Mouse (Mus musculus) CH12.LX (cell line): ENCODE measurements around the gene Blzf1. TPM values are rescaled to one million over a fixed set of nuclear protein-coding genes. Genes with fewer than 3 reads are reported as not detected.
A peak's percentile ranks its signal among the peaks of the same experiment; 100 is the strongest.

ENCODE experiments used
- DNase-seq: peaks from one replicate; pipeline ENCODE4 v3.0.0-alpha.2; 2013; ENCODE audit errors: extremely low read depth
- H3K27ac ChIP-seq: 2 replicates; pipeline ENCODE4 v1.5.1; 2012; ENCODE audit warnings: low read depth, mild to moderate bottlenecking, control low read depth, moderate library complexity; ENCODE audit not compliant: insufficient read depth
- H3K27me3 ChIP-seq: replicated peaks from 2 replicates; pipeline ENCODE3; 2012; ENCODE audit warnings: inconsistent platforms
- H3K36me3 ChIP-seq, 2 experiments: replicated peaks in 1 of 2; 2 replicates each; pipeline versions ENCODE3 to v1.6.1; 2012; ENCODE audit warnings: inconsistent platforms in 1 of 2, low read length in 1 of 2, mild to moderate bottlenecking in 1 of 2, mixed read lengths in 1 of 2, moderate library complexity in 1 of 2; ENCODE audit not compliant: control insufficient read depth in 1 of 2, insufficient read depth in 1 of 2
- H3K4me1 ChIP-seq, 2 experiments: 2 replicates each; pipeline ENCODE4 v1.6.1; 2012; ENCODE audit warnings: inconsistent platforms in 1 of 2, moderate library complexity in 1 of 2; ENCODE audit not compliant: insufficient read depth in 2 of 2, control insufficient read depth in 1 of 2
- H3K4me2 ChIP-seq: 2 replicates; pipeline ENCODE4 v1.6.1; 2012; ENCODE audit warnings: low read depth, mild to moderate bottlenecking, control low read depth; ENCODE audit not compliant: poor library complexity, insufficient read depth, severe bottlenecking
- H3K4me3 ChIP-seq, 3 experiments: fragments of 150-350 bp in 1 of 3; sonication (generic) in 1 of 3; replicated peaks in 1 of 3; 2 replicates each; pipeline versions ENCODE3 to v1.5.1; 2011 to 2012; ENCODE audit warnings: low read depth in 2 of 3, low read length in 2 of 3, mild to moderate bottlenecking in 2 of 3, moderate library complexity in 2 of 3, control low read depth in 1 of 3, improper control_type of control experiment in 1 of 3, inconsistent platforms in 1 of 3, mixed read lengths in 1 of 3; ENCODE audit not compliant: poor library complexity in 1 of 3
- H3K79me2 ChIP-seq: replicated peaks from 2 replicates; pipeline ENCODE4 v1.6.1; 2012; ENCODE audit warnings: mild to moderate bottlenecking, moderate library complexity; ENCODE audit not compliant: control insufficient read depth, poor library complexity, insufficient read depth, severe bottlenecking; ENCODE audit errors: extremely low read depth
- H3K9ac ChIP-seq: 2 replicates; pipeline ENCODE4 v1.6.1; 2012; ENCODE audit warnings: low read depth, mild to moderate bottlenecking, control low read depth, moderate library complexity; ENCODE audit not compliant: insufficient read depth
- H3K9me3 ChIP-seq: replicated peaks from 2 replicates; pipeline ENCODE3; 2012; ENCODE audit warnings: low read length, inconsistent platforms, mixed read lengths
- BHLHE40 ChIP-seq: IDR thresholded peaks from 2 replicates; pipeline ENCODE4 v1.6.1; 2011; ENCODE audit warnings: mild to moderate bottlenecking, low read depth, low read length, improper control_type of control experiment
- CHD1 ChIP-seq: IDR thresholded peaks from 2 replicates; pipeline ENCODE4 v1.6.1; 2012; ENCODE audit warnings: low read depth, low read length, improper control_type of control experiment, inconsistent platforms
- CHD2 ChIP-seq: IDR thresholded peaks from 2 replicates; pipeline ENCODE4 v1.6.1; 2011; ENCODE audit warnings: low read length, improper control_type of control experiment
- CTCF ChIP-seq, 2 experiments: IDR thresholded peaks in 1 of 2; conservative IDR thresholded peaks in 1 of 2; 2 replicates each; pipeline ENCODE4 v1.5.1; 2011 to 2012; ENCODE audit warnings: low read depth in 2 of 2, low read length in 2 of 2, improper control_type of control experiment in 1 of 2, inconsistent platforms in 1 of 2, mild to moderate bottlenecking in 1 of 2, moderate library complexity in 1 of 2
- E2F4 ChIP-seq: IDR thresholded peaks from 2 replicates; pipeline ENCODE4 v1.6.1; 2011; ENCODE audit warnings: low read depth, low read length, improper control_type of control experiment; ENCODE audit not compliant: insufficient replicate concordance
- ELF1 ChIP-seq: IDR thresholded peaks from 2 replicates; pipeline ENCODE4 v1.6.1; 2014; ENCODE audit warnings: low read depth, mild to moderate bottlenecking, inconsistent platforms, low read length, improper control_type of control experiment
- ETS1 ChIP-seq: conservative IDR thresholded peaks from 2 replicates; pipeline ENCODE4 v1.6.1; 2012; ENCODE audit warnings: low read depth, mild to moderate bottlenecking, inconsistent platforms, low read length, improper control_type of control experiment, moderate library complexity
- GABPA ChIP-seq: IDR thresholded peaks from 2 replicates; pipeline ENCODE4 v1.6.1; 2012; ENCODE audit warnings: low read depth, low read length, improper control_type of control experiment, inconsistent platforms; ENCODE audit not compliant: insufficient replicate concordance
- HCFC1 ChIP-seq: IDR thresholded peaks from 2 replicates; pipeline ENCODE4 v1.6.1; 2012; ENCODE audit warnings: low read depth, mild to moderate bottlenecking, inconsistent platforms, low read length, improper control_type of control experiment
- IRF4 ChIP-seq: IDR thresholded peaks from 2 replicates; pipeline ENCODE4 v1.6.1; 2014; ENCODE audit warnings: low read depth, mild to moderate bottlenecking, inconsistent platforms, low read length, improper control_type of control experiment
- JUN ChIP-seq: IDR thresholded peaks from 2 replicates; pipeline ENCODE4 v1.6.1; 2011; ENCODE audit warnings: low read depth, mild to moderate bottlenecking, low read length, improper control_type of control experiment, moderate library complexity; ENCODE audit not compliant: insufficient read depth
- JUND ChIP-seq: conservative IDR thresholded peaks from 2 replicates; pipeline ENCODE4 v1.6.1; 2011; ENCODE audit warnings: low read depth, low read length, improper control_type of control experiment
- KAT2A ChIP-seq: IDR thresholded peaks from 2 replicates; pipeline ENCODE4 v1.6.1; 2012; ENCODE audit warnings: low read length, improper control_type of control experiment, inconsistent platforms; ENCODE audit not compliant: insufficient replicate concordance
- MAFK ChIP-seq: IDR thresholded peaks from 2 replicates; pipeline ENCODE4 v1.6.1; 2011; ENCODE audit warnings: low read length, improper control_type of control experiment; ENCODE audit not compliant: insufficient replicate concordance
- MAX ChIP-seq: IDR thresholded peaks from 2 replicates; pipeline ENCODE4 v1.6.1; 2011; ENCODE audit warnings: low read length, improper control_type of control experiment
- MAZ ChIP-seq: IDR thresholded peaks from 2 replicates; pipeline ENCODE4 v1.6.1; 2012; ENCODE audit warnings: low read depth, mild to moderate bottlenecking, inconsistent platforms, low read length, improper control_type of control experiment, moderate library complexity
- MEF2A ChIP-seq: IDR thresholded peaks from 2 replicates; pipeline ENCODE4 v1.6.1; 2014; ENCODE audit warnings: low read depth, mild to moderate bottlenecking, inconsistent platforms, low read length, improper control_type of control experiment, borderline replicate concordance
- MXI1 ChIP-seq: IDR thresholded peaks from 2 replicates; pipeline ENCODE4 v1.6.1; 2011; ENCODE audit warnings: mild to moderate bottlenecking, low read depth, low read length, improper control_type of control experiment
- MYC ChIP-seq: IDR thresholded peaks from 2 replicates; pipeline ENCODE4 v1.6.1; 2011; ENCODE audit warnings: low read depth, mild to moderate bottlenecking, improper control_type of control experiment, low read length
- NELFE ChIP-seq: IDR thresholded peaks from 2 replicates; pipeline ENCODE4 v1.6.1; 2011; ENCODE audit warnings: low read depth, low read length, improper control_type of control experiment
- NRF1 ChIP-seq: IDR thresholded peaks from 2 replicates; pipeline ENCODE4 v1.6.1; 2014; ENCODE audit warnings: low read depth, mild to moderate bottlenecking, inconsistent platforms, low read length, improper control_type of control experiment, moderate library complexity
- PAX5 ChIP-seq: IDR thresholded peaks from 2 replicates; pipeline ENCODE4 v1.6.1; 2012; ENCODE audit warnings: low read length, inconsistent platforms, mixed read lengths
- POLR2A ChIP-seq: IDR thresholded peaks from 2 replicates; pipeline ENCODE4 v1.6.1; 2011; ENCODE audit warnings: low read depth, mild to moderate bottlenecking, improper control_type of control experiment, low read length
- POLR2AphosphoS2 ChIP-seq: IDR thresholded peaks from 2 replicates; pipeline ENCODE4 v1.6.1; 2011; ENCODE audit warnings: low read depth, low read length, improper control_type of control experiment
- SIN3A ChIP-seq: IDR thresholded peaks from 2 replicates; pipeline ENCODE4 v1.6.1; 2012; ENCODE audit warnings: low read length, improper control_type of control experiment, inconsistent platforms
- SMC3 ChIP-seq: IDR thresholded peaks from 2 replicates; pipeline ENCODE4 v1.6.1; 2011; ENCODE audit warnings: low read depth, low read length, improper control_type of control experiment
- TBP ChIP-seq: conservative IDR thresholded peaks from 2 replicates; pipeline ENCODE4 v1.6.1; 2011; ENCODE audit warnings: low read depth, low read length, improper control_type of control experiment
- TCF12 ChIP-seq: IDR thresholded peaks from 2 replicates; pipeline ENCODE4 v1.6.1; 2014; ENCODE audit warnings: low read depth, mild to moderate bottlenecking, inconsistent platforms, low read length, improper control_type of control experiment
- UBTF ChIP-seq: IDR thresholded peaks from 2 replicates; pipeline ENCODE4 v1.6.1; 2012; ENCODE audit warnings: low read depth, mild to moderate bottlenecking, inconsistent platforms, low read length, improper control_type of control experiment, moderate library complexity
- USF1 ChIP-seq: IDR thresholded peaks from 2 replicates; pipeline ENCODE4 v1.6.1; 2014; ENCODE audit warnings: low read depth, mild to moderate bottlenecking, inconsistent platforms, low read length, improper control_type of control experiment
- USF2 ChIP-seq: conservative IDR thresholded peaks from 2 replicates; pipeline ENCODE4 v1.6.1; 2011; ENCODE audit warnings: low read depth, low read length, improper control_type of control experiment
- ZC3H11A ChIP-seq: IDR thresholded peaks from 2 replicates; pipeline ENCODE4 v1.6.1; 2012; ENCODE audit warnings: low read depth, mild to moderate bottlenecking, inconsistent platforms, low read length, improper control_type of control experiment
- ZKSCAN1 ChIP-seq: IDR thresholded peaks from 2 replicates; pipeline ENCODE4 v1.6.1; 2012; ENCODE audit warnings: low read depth, inconsistent platforms, low read length, improper control_type of control experiment, borderline replicate concordance
- ZMIZ1 ChIP-seq: IDR thresholded peaks from 2 replicates; pipeline ENCODE4 v1.6.1; 2012; ENCODE audit warnings: low read depth, mild to moderate bottlenecking, inconsistent platforms, low read length, improper control_type of control experiment
- ZNF384 ChIP-seq: IDR thresholded peaks from 2 replicates; pipeline ENCODE4 v1.6.1; 2012; ENCODE audit warnings: low read depth, low read length, improper control_type of control experiment, inconsistent platforms
- dilution Hi-C: fragments of 300-500 bp; cut with MboI; formaldehyde crosslinking; loops from 2 replicates; pipeline ENCODE4 v1.14.3; 2020; ENCODE audit warnings: low sequenced_read_pairs; ENCODE audit not compliant: extremely low pct_unique_long_range_greater_than_20kb, extremely low pct_ligation_motif_present
- in situ Hi-C: fragments of 300-500 bp; cut with MboI; formaldehyde crosslinking; loops from 3 replicates; pipeline ENCODE4 v1.14.3; 2019; ENCODE audit warnings: low sequenced_read_pairs, low pct_ligation_motif_present, low pct_unique_long_range_greater_than_20kb, mixed read lengths
- polyA plus RNA-seq: library from polyadenylated mRNA; unstranded; fragments of >175 nt; gene quantifications from 2 replicates; pipeline ENCODE4 v1.2.1, GENCODE M21; 2012; ENCODE audit warnings: low read depth; ENCODE audit not compliant: insufficient read length
- total RNA-seq, 2 experiments: library from RNA; depleted of rRNA; stranded (reverse); fragments of 300-350 nt in 1 of 2; fragments of >200 nt in 1 of 2; gene quantifications; 2 replicates each; pipeline ENCODE4 v1.2.3; 2012 to 2014

Gene Blzf1
- 13.7 and 17.5 TPM in 2 replicates for total RNA-seq (2012; rRNA removed)
- total RNA-seq (2014; rRNA removed), result 21.9 and 22.2 TPM in 2 replicates
- 18.8 and 24.7 TPM in 2 replicates for polyA plus RNA-seq

DNA sequence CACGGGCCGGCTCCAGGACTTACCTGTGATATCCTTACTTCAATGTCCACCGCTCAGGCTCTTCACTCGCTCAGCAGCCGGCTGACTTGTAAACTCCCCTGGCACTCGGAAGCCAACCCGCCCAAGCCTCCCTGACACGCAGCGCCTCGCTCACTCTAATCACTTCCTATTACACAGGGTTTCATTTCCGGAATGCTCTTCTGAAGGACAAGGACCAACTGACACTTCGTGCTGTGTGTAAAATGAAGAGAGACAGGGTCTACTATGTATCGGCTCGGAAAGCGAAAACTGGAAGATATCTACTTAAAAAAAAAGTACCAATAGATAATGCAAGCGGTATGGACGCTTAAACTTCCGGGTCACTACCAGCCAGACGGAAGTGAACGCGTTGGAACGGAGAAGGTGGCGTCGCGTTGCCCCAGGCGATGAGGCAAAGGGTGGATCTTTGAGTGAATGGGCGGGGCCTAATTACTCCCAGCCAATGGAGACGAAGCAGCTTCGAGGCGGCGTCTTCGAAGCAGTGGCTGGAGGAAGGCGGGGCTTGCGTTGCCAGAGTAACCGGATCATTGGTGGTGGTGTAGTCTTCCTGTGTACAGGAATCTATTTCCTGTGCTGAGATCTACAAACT, at the start of gene Blzf1:
Blzf1 (minus strand) TSS at position 366 of the 628 bp plus-strand sequence.
- H3K4me3 ChIP-seq, result peak within 1 kb of the TSS; percentile 76 to 90 (median 85)
- dilution Hi-C loops (no loop called here), in situ Hi-C loops (loop anchor here (25.0 kb wide), 1 partner anchor 805 kb away; no protein-coding TSS in a partner anchor)
- H3K79me2 ChIP-seq, result peaks cover 9% of the 10 kb centered on the region
- peak within 1 kb of the TSS; percentile 15 for H3K27ac ChIP-seq
- no peaks in the 10 kb centered on the region for H3K9me3 ChIP-seq
- peaks cover 2 to 35% of the 10 kb centered on the region in 2 experiments for H3K36me3 ChIP-seq
- H3K4me1 ChIP-seq, result peaks cover 0 to 21% of the 10 kb centered on the region in 2 experiments; a peak in 2 of 4 replicates
- TF ChIP-seq ZC3H11A (no peak), USF1 (no peak), USF2 (no peak), MAZ (0 out of 2 replicates have a peak, but pooled peaks have one; percentile 45), MXI1 (peak; percentile 96), IRF4 (peak; percentile 76), HCFC1 (peak; percentile 90), UBTF (no peak), KAT2A (peak; percentile 89; the same call in 1 of the 2 replicates), MEF2A (peak; percentile 56; the same call in 1 of the 2 replicates), CHD2 (peak; percentile 95), SIN3A (peak; percentile 99), CTCF (conservative IDR thresholded peaks at IDR 0.05 in 1 of 2, IDR thresholded peaks at IDR 0.05 in 1 of 2; ENCODE audit: low read depth in 2 of 2, low read length in 2 of 2) (no peak), GABPA (peak; percentile 14; the same call in 1 of the 2 replicates), SMC3 (no peak), JUND (no peak), MAX (peak; percentile 61; the same call in 1 of the 2 replicates), MAFK (no peak; the same call in 1 of the 2 replicates), E2F4 (peak; percentile 72; the same call in 1 of the 2 replicates), ETS1 (no peak), POLR2A (peak; percentile 69), CHD1 (no peak), ELF1 (peak; percentile 93), NRF1 (0 out of 2 replicates have a peak, but pooled peaks have one; percentile 11), POLR2AphosphoS2 (no peak; the same call in 1 of the 2 replicates), JUN (no peak; the same call in 1 of the 2 replicates), ZMIZ1 (peak; percentile 65; the same call in 1 of the 2 replicates), BHLHE40 (no peak), TCF12 (peak; percentile 72; the same call in 1 of the 2 replicates), NELFE (peak; percentile 72; the same call in 1 of the 2 replicates), MYC (peak; percentile 89), ZNF384 (peak; percentile 56; the same call in 1 of the 2 replicates), TBP (0 out of 2 replicates have a peak, but pooled peaks have one; percentile 47), ZKSCAN1 (no peak), PAX5 (no peak)
- peak within 1 kb of the TSS; percentile 85 for H3K4me2 ChIP-seq
- H3K9ac ChIP-seq, result peak within 1 kb of the TSS; percentile 91
- DNase-seq, result peak; percentile 99
- no peaks in the 10 kb centered on the region for H3K27me3 ChIP-seq
